In genomic region chr13:70903831-70904230, GRCm38 (mm10) we compare ENCODE assay signal across 14 mouse cellular contexts.
"Had no signal": no experiment of that assay in that cellular context is flagged by ENCODE, and none has a peak within 500 bp of the region (broad histone marks: within the 10 kb centered on the region; RNA-seq: fewer than 3 reads in every experiment).

No protein-coding gene starts in this region.

- H3K4me3 ChIP-seq: layer of hippocampus, adult 2 months; limb, embryonic 13.5 days; midbrain, embryonic 15.5 days; neural tube, embryonic 12.5 days had no signal

- H3K9me3 ChIP-seq: limb, embryonic 13.5 days; midbrain, embryonic 15.5 days; neural tube, embryonic 12.5 days had no signal

- H3K27ac ChIP-seq: layer of hippocampus, adult 2 months; limb, embryonic 13.5 days; liver, embryonic 14.5 days; midbrain, embryonic 15.5 days; neural tube, embryonic 12.5 days had no signal

- H3K27me3 ChIP-seq: limb, embryonic 13.5 days; midbrain, embryonic 15.5 days; neural tube, embryonic 12.5 days had no signal

- H3K4me1 ChIP-seq: midbrain, embryonic 15.5 days had no signal

- H3K9ac ChIP-seq: limb, embryonic 13.5 days; liver, embryonic 14.5 days; midbrain, embryonic 15.5 days; neural tube, embryonic 12.5 days had no signal

- H3K4me2 ChIP-seq: limb, embryonic 13.5 days; midbrain, embryonic 15.5 days; neural tube, embryonic 12.5 days had no signal

- DNase-seq: kidney, adult 8-10 months; kidney, postnatal 10 days; left cerebral cortex, postnatal 4 days; lung, adult 18-20 months; right cerebral cortex, adult 18-20 months; right cerebral cortex, postnatal 4 days; spleen, adult 18-20 months; thymus, adult 18-20 months; thymus, postnatal 14 days had no signal

- ATAC-seq: midbrain, embryonic 15.5 days had no signal

- H3K36me3 ChIP-seq: limb, embryonic 13.5 days; midbrain, embryonic 15.5 days; neural tube, embryonic 12.5 days had no signal
